Mouse (Mus musculus) adrenal gland (tissue): ENCODE measurements around the gene Sstr5.

Experiments used
- intact Hi-C: fragments of 180-260 bp; cut with DNase I; formaldehyde crosslinking; loops from one replicate; pipeline ENCODE4 v1.15.1; 2025

Gene Sstr5

DNA sequence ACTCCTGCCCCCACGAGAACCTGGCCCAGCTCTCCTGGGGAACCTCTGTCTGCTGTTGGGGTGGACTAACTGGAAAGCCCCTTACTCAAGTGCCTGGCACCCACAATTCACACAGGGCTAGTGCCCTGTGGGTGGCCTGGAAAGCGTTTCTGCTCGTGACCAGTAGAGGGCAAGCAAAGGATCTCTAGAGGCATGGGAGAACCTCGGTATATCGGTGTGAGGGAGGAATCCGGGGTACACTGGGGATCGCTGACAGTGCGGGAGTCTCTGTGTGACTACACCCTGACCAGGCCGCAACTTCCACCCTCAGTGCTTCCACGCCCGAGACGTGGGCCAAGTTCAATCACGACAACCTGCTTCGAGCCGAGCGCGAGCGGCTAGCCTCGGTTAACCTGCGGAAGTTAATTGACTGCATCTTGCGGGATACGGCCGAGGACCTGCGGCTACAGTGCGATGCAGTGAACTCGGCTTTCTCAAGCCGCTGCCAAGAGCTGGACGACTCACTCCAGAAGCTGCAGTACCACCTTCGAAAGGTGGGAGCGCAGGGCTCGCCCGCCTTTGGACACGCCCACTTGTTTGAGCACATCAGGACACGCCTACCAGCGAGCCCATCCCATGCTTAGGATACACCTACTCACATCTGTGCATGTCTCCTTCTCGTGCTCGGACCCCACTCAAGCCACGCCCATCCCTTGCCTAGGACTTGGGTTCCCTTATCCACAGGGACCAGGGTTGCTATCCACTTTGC, 22.6 kb downstream of the Sstr5 start:
- intact Hi-C loops = loop anchor here (5.0 kb wide), 1 partner anchor 182 kb away; no protein-coding TSS in a partner anchor

DNA sequence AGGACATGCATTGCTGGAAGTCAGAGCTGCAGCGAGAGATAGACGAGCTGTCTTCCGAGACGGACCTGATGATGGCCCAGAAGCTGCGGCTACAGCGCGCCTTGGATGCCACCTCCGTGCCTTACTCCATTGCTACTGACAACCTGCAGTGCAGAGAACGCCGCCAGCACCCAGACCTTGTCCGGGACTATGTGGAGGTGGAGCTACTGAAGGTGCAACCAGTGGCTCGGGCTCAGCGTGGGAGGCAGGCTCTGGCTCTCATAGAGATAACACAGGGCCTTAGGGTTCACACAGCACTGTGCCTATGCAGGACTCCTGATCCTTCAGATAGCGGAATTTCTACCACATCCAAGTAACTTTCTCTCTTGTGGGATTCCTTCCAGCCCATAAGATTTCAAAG, 25.0 kb downstream of the Sstr5 start:
- intact Hi-C loops = loop anchor here (5.0 kb wide), 1 partner anchor 180 kb away; no protein-coding TSS in a partner anchor

DNA sequence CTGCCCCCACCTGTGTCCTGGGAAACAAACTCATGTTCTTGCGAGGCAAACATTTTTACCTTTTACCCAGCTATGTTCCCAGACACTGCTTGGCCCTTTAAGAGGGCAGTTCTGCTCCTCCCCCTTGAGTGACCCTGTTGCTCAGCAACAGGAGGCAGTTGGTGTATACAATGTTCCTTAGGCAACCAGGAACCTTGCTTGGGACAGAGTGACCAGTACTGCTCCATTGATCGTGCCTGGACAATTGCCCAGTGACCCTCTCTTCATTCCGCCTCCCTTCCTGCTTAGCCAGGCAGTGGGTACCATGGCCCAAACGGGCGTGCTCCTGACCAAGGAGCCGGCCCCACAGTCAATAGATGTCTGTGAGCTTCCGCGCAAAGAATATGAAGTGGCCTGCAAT, 25.7 kb downstream of the Sstr5 start:
- intact Hi-C loops = loop anchor here (2.0 to 5.0 kb wide), 2 partner anchors 137 to 179 kb away; no protein-coding TSS in a partner anchor

DNA sequence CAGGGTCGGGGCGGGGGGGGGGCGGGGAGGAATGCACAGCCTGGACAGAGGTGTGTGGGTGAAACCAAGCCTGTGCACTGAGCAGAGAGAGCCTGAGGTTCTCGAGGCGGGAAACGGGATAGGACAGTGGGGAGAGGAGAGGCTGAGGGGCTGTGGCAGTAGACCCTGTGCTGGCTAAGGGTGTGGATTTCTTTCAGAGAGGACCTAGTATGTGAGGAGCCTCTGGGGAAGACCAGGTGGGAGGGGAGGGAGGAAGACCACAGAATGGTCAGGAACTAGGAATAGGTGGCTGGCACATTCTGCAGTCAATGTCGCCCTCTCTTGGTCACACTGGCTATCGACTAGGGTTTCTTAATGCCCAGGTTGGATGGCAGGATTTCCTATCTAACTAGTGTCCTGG, 27.3 kb downstream of the Sstr5 start:
- intact Hi-C loops = loop anchor here (2.0 to 5.0 kb wide), 3 partner anchors 71 to 177 kb away; no protein-coding TSS in a partner anchor

DNA sequence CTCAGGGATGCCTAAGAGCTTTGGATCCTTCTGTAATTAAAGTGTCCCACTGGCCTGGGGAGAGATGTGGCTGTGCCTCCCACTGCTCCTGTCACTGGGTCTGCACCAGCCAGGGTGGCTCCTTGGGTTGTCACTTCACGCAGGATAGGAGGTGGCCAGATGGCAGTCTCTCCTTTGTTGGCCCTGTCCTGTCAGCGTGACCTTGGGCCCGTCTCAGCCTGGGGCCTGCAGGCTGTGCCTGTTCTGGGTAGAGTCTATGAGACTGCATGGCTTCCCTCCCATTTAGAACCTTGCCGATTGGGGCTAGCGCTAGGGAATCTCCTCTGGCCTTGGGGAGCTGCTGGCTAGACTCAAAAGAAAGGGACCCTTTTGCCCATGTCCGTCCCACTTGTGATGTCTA, 28.8 kb downstream of the Sstr5 start:
- intact Hi-C loops = loop anchor here (2.0 kb wide), 1 partner anchor 70 kb away; no protein-coding TSS in a partner anchor

DNA sequence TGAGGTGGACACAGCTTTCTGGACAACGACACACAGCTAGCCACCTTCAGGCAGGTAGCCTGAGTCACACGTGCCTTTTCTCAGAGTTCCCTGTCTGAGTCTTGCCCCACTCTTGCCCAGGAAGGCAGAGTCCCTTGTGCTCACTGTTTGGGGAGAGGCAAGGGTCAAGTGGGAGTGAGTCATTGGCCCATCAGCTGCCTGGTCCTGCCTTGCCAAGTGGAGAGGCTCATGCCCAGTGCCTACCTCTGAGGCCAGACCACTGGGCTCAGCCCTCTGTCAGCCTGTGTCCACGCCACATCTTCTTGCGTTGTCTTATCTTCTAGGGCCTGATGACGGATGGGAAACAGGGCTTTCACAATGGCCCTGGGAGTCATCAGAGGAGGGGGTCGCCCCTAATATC, 29.3 kb downstream of the Sstr5 start:
- intact Hi-C loops = loop anchor here (2.0 kb wide), 1 partner anchor 69 kb away; no protein-coding TSS in a partner anchor

DNA sequence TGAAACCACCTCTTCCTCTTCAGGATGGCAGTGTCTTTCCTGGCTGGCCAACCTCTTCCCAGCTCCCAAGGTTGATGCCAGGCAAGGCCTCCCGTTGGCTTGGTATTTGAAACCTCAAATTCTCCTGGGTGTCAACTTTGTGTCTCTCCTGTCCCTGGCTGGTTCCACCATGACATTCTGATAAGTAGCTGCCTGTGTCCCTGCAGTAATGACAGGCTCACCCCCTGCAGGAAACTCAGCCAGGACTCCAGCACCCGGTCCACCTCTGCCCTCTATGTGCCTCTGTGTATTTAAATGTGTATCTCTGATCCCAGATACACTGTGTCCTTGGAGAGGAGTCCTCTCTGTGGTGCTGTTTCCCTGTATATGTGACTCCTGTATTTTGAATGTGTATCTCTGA, 30.8 kb downstream of the Sstr5 start:
- intact Hi-C loops = no loop called here

DNA sequence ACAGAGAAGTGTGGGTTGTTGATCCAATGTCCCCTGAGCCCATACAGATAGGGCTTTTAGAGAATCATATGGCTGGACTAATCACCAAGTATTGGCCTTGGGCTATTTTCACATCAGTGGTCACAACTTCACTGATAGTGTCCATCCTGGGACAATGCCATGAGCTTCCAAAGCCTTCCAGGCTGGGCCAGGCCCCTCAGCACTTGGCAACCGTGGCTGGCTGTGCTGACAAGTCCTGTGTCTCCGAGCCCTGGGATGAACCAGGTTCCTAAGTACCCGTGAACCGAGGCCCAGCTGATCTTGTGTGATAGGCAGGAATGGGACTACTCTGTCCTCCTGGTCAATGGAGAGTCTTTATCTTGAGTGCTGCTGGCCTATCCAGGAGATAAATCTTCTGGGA, 33.0 kb downstream of the Sstr5 start:
- intact Hi-C loops = no loop called here

DNA sequence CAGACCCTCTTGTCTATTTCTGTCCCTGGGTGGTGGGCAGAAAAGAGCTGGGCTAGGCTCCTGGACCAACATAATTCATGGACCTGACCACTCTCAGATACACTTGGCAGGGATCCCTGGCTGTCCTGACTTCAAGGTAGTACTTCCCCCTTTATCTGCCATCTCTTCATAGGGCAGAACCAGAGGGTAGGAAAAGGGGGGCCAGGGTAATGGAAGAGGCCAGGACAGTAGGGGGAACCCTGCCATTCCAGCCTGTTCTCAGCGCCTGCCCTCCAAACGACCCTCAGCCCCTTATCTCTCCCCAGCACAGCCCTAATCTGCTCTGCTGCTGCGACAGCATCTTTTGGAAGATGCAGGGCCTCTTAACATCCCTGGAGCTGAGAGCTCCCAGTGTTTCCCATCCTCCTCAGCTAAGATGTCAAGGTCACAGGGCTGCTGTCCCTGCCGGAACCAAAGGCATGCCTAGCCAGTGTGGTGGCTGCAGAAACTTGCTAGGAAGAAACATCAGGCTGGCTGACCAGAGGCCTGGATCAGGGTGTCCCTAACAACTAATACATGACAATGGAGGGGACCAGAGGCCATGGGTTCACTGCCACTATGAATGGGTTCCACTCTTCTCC, 33.7 kb downstream of the Sstr5 start:
- intact Hi-C loops = no loop called here

DNA sequence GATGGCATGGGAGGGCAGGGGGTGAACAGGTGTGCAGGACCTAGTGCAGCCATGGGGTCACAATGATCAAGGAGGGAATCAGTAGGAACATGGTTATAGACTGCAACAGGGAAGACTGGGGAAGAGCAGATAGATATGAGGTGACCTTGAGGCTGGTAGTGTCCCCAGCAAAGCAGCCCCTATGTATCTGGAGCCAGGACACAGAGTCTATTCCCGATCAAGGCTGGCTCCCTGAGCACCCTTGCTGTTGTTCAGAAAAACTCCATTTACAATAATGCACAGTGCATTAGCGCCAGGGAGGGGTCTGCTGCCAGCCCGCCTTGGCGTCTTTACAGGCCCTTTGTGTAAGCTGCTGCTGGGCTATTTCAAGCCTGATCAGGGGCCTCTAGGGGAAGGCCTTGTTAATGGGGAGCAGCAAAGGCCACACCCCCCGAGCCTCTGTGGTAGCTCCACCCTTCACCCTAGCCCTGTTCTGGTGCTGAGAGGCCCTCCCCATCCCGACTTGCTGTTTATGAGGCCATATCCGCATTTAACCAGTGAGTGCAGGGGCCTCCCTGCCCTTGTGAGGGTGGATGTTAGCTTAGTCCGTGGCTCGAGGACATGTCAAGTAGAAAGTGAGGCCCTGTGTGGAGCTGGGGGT, 34.7 kb downstream of the Sstr5 start:
- intact Hi-C loops = no loop called here

DNA sequence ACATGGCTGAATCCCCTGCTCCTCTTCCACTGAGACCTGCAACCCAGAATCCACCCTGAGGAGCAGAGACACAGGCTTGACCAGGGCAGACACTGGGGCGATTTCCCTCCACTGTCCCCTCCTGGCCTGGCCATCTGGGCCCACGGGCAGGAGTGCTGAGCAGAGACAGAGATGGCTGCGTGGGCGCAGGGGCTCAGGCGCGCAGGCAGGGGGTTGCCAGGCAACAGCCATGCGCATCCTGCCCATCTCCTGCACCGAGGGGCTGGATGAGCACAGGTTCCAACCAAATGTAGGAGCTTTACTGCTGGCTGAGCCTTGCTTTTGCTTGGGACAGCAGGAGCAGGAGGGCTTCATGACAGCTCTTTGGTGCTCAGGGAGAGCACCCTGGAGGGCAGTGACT, 40.5 kb downstream of the Sstr5 start:
- intact Hi-C loops = no loop called here

DNA sequence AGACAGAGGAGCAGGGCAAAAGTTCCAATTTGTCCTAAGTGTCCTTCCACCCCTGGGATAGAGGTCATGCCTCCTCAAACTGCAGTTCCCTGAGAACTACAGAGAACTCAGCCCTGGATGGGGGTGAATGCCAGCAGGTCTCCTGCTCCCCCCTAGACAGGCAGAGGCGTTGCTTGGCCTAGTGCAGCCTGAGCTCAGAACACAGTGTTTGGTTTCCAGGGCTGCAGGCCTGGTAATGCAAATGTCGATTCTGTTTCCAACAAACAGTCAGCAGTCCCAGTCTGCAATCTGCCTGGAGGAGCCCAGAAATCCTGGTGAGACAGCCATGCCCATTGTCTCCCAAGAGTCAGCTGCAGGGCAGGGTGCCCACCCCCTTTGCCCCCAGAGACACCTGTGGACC, 42.8 kb downstream of the Sstr5 start, which contains the start of gene Tekt4:
Gene Tekt4 (plus strand): TSS at position 344 of the 400 bp plus-strand sequence.
- intact Hi-C loops = no loop called here

DNA sequence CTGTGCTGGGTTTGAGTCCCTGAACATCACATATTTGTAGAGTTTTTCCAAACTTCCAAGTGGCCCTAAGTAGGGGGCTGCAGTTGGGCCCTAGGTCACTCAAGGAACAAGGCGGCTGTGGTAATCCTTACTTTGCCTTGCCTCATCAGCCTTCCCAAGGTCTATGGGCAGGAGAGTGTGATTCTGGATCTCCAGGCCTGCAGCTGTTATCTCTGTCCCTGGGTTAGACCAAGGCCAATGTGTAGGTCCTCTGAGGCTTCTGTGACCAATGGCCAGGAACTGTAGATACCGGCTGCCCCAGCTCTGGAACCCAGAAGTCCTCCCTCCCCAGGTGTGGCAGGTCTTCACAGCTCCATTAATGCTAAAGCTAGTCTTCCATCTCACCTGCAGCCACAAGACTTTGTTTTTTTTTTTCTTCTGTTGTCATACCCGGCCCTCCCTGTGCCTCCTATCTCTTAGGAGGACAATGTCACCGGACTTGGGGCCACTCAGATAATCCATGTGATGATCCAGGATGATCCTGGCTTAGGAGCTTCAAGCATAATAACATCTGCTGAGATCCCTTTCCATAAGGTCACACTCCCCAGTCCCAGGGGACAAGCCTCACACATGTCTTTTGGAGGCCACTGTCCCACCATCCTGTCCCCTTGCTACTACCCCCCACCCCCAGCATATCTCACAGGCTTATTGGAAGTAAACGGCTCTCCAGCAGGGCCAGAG, 44.7 kb downstream of the Sstr5 start:
- intact Hi-C loops = no loop called here

DNA sequence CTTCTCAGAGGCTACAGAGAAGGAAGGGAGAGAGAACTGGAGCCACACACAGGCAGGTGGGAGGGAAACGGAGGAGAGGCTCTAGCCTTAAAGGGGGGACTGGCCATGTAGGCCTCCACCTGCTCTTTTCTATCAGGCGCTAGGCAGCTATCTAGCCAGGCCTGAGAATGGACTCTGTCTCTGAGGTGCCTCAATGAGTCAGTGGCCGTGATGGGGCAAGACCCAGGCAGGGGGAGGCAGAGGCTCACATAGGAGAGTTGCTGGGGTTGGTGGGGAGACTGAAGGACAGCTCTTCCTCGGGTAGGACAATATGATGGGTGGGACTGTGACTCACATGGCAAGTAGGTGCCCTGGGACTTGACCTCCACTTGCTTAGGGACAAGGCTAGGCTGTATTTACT, 46.8 kb downstream of the Sstr5 start:
- intact Hi-C loops = no loop called here

DNA sequence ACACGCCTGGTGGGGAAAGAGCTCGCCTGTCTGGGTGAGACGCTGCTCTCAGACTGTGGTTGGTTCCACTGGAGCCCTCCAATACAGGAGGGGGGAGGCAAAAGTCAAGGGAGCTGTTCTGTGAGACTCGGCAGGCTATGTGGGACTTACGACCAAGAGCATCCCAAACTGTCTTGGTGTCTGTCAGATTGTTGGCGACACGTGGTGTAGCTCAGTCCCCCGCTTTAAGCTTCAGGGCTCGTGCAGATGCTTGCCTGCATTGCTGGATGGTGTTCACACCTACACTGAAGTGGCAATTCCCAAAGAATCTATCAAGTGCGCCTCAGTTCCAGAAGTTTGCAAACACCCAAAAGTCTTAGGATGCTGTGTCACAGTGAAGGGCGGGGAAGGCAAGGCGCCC, 49.2 kb downstream of the Sstr5 start:
- intact Hi-C loops = no loop called here

DNA sequence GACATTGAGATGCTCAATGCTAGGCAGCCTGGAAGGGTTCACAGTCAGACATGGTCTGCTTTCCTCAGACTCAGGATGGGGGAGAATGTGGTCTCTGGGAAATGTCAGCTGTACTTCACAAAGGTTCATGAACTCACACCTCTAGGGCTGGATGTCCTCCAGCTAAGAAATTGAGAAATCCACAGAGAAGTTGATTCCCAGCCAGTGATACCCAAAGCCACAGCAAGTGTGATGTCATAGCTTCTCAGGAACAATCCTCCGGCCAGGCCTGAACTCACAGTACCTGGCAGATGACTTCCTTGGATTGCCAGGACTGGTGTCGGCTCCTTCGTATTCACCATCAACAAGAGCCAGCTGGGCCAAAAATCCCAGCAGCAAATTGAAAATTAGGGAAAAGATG, 51.2 kb downstream of the Sstr5 start:
- intact Hi-C loops = no loop called here

DNA sequence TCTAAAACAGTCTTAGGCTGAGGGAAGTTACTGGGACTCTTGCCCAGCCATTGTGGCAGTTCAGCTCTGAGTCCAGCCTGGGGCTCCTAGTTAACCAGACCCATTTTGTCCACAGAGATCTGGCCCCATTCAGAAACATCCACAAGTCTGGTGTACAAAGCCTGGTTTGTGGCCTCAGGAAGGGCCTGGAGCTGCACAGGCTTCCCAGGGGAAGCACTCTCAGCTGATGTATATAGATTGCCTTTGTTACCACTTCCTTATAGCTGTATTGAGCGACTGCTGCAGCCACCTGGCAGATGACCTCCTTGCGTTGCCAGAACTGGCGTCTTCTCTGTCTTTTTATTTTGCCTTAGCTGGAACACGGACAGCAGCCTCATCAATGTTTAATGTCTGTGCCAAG, 52.0 kb downstream of the Sstr5 start:
- intact Hi-C loops = no loop called here

DNA sequence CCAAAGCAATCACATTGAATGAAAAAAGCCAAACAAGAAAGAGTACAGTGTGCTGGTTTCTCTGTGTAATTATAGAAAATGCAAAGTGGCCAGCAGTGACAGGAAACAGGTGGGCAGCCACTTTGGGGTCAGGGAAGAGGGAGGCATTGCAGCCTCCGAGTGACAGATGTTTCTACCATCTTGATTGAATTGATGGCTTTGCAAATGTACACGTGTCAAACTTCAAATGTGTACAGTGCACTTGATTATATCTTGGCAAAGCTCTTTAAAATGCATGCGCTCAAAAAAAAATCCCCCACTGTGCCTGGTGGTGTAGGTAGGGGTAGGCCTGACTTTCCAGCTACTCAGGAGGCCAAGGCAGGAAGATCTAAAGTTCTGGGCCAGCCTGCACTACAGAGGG, 54.2 kb downstream of the Sstr5 start:
- intact Hi-C loops = no loop called here

DNA sequence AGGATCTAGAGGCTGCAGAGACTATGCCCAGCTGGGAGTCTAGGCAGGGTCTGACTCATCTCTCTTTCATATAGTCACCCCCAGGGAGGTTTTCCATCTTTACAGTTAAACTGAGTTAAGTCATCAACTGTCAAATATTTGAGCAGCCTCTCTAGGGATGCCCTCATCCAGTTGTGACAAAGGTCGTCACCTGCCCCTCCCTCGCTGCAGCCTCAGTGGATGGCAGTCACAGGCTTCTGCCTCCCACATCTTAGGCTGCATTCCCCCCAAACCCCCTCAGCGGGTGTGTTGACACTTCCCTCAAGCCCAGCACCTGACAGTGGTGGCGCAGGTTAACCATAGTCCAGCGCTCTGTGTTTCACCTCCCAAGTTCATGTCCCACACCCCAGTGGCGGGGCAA, 55.7 kb downstream of the Sstr5 start:
- intact Hi-C loops = no loop called here
